Mouse (Mus musculus): ENCODE results near the gene Tex2. TPM values are rescaled to one million over a fixed set of nuclear protein-coding genes. Genes with fewer than 3 reads are reported as not detected.

The Tex2 gene
- polyA plus RNA-seq, 1 experiment from 2014 or later = 11.9 TPM

GRCm38 (mm10) chr11:106591183-106591582 lies 22.0 kb downstream of the Tex2 start:
- Histone ChIP-seq H3K9me3 (replicated peaks; ENCODE audit: control insufficient read depth, low read length) (no peaks in the 10 kb centered on the region), H3K4me3 (ENCODE audit: low read depth, low read length) (no peak overlapping the region), H3K4me2 (ENCODE audit: low read length) (no peak overlapping the region), H3K4me1 (ENCODE audit: control insufficient read depth, insufficient read depth, low read length) (no peaks in the 10 kb centered on the region), H3K27ac (ENCODE audit: low read depth, low read length) (no peak overlapping the region), H3K9ac (ENCODE audit: low read length) (no peak overlapping the region), H3K27me3 (replicated peaks; ENCODE audit: control insufficient read depth, insufficient read depth, low read length) (no peaks in the 10 kb centered on the region), H3K36me3 (ENCODE audit: control insufficient read depth, insufficient read depth, low read length) (no peaks in the 10 kb centered on the region)
- WGBS = 90% methylated on average over 11 of the region's 11 CpGs
- DNase-seq (ENCODE audit: low spot score) = no peak
- ATAC-seq = no peak

GRCm38 (mm10) chr11:106590143-106590542 lies 23.1 kb downstream of the Tex2 start:
- no peaks in the 10 kb centered on the region for H3K4me1 ChIP-seq (ENCODE audit: control insufficient read depth, insufficient read depth, low read length)
- no peak overlapping the region for H3K4me3 ChIP-seq (ENCODE audit: low read depth, low read length)
- DNase-seq (ENCODE audit: low spot score) (no peak), ATAC-seq (no peak)
- no peaks in the 10 kb centered on the region for H3K27me3 ChIP-seq (replicated peaks; ENCODE audit: control insufficient read depth, insufficient read depth, low read length)
- H3K4me2 ChIP-seq (ENCODE audit: low read length) = no peak overlapping the region
- 54% methylated on average over 5 of the region's 5 CpGs for WGBS
- H3K27ac ChIP-seq (ENCODE audit: low read depth, low read length) = no peak overlapping the region
- no peaks in the 10 kb centered on the region for H3K9me3 ChIP-seq (replicated peaks; ENCODE audit: control insufficient read depth, low read length)
- no peaks in the 10 kb centered on the region for H3K36me3 ChIP-seq (ENCODE audit: control insufficient read depth, insufficient read depth, low read length)
- H3K9ac ChIP-seq (ENCODE audit: low read length) = no peak overlapping the region

GRCm38 (mm10) chr11:106588781-106589180 lies 24.4 kb downstream of the Tex2 start:
- ATAC-seq = no peak
- Histone ChIP-seq H3K4me3 (ENCODE audit: low read depth, low read length) (no peak overlapping the region), H3K9me3 (replicated peaks; ENCODE audit: control insufficient read depth, low read length) (no peaks in the 10 kb centered on the region), H3K27ac (ENCODE audit: low read depth, low read length) (no peak overlapping the region), H3K4me1 (ENCODE audit: control insufficient read depth, insufficient read depth, low read length) (no peaks in the 10 kb centered on the region), H3K36me3 (ENCODE audit: control insufficient read depth, insufficient read depth, low read length) (no peaks in the 10 kb centered on the region), H3K4me2 (ENCODE audit: low read length) (no peak overlapping the region), H3K27me3 (replicated peaks; ENCODE audit: control insufficient read depth, insufficient read depth, low read length) (no peaks in the 10 kb centered on the region), H3K9ac (ENCODE audit: low read length) (no peak overlapping the region)
- 65% methylated on average over 8 of the region's 8 CpGs for WGBS
- no peak for DNase-seq (ENCODE audit: low spot score)

- WGBS = 84% methylated on average over 10 of the region's 10 CpGs
- no peak overlapping the region for H3K27ac ChIP-seq (ENCODE audit: low read depth, low read length)
- no peaks in the 10 kb centered on the region for H3K27me3 ChIP-seq (replicated peaks; ENCODE audit: control insufficient read depth, insufficient read depth, low read length)
- no peak overlapping the region for H3K4me3 ChIP-seq (ENCODE audit: low read depth, low read length)
- no peaks in the 10 kb centered on the region for H3K4me1 ChIP-seq (ENCODE audit: control insufficient read depth, insufficient read depth, low read length)
- no peak overlapping the region for H3K4me2 ChIP-seq (ENCODE audit: low read length)
- ATAC-seq (no peak), DNase-seq (ENCODE audit: low spot score) (no peak)
- no peak overlapping the region for H3K9ac ChIP-seq (ENCODE audit: low read length)
- H3K9me3 ChIP-seq (replicated peaks; ENCODE audit: control insufficient read depth, low read length) = no peaks in the 10 kb centered on the region
- H3K36me3 ChIP-seq (ENCODE audit: control insufficient read depth, insufficient read depth, low read length) = no peaks in the 10 kb centered on the region
Measured at GRCm38 (mm10) chr11:106587786-106588519, 25.3 kb downstream of the Tex2 start.

- Histone ChIP-seq H3K4me1 (ENCODE audit: control insufficient read depth, insufficient read depth, low read length) (no peaks in the 10 kb centered on the region), H3K36me3 (ENCODE audit: control insufficient read depth, insufficient read depth, low read length) (no peaks in the 10 kb centered on the region), H3K9ac (ENCODE audit: low read length) (no peak overlapping the region), H3K4me2 (ENCODE audit: low read length) (no peak overlapping the region), H3K27me3 (replicated peaks; ENCODE audit: control insufficient read depth, insufficient read depth, low read length) (no peaks in the 10 kb centered on the region), H3K4me3 (ENCODE audit: low read depth, low read length) (no peak overlapping the region), H3K9me3 (replicated peaks; ENCODE audit: control insufficient read depth, low read length) (no peaks in the 10 kb centered on the region), H3K27ac (ENCODE audit: low read depth, low read length) (no peak overlapping the region)
- DNase-seq (ENCODE audit: low spot score) = no peak
- WGBS = 95% methylated on average over 1 of the region's 1 CpGs
- no peak for ATAC-seq
Measured at GRCm38 (mm10) chr11:106583801-106584200, 29.4 kb downstream of the Tex2 start.

GRCm38 (mm10) chr11:106581357-106581756 lies 31.9 kb downstream of the Tex2 start:
- no peak for DNase-seq (ENCODE audit: low spot score)
- no peaks in the 10 kb centered on the region for H3K9me3 ChIP-seq (replicated peaks; ENCODE audit: control insufficient read depth, low read length)
- no peak for ATAC-seq
- no peaks in the 10 kb centered on the region for H3K27me3 ChIP-seq (replicated peaks; ENCODE audit: control insufficient read depth, insufficient read depth, low read length)
- H3K27ac ChIP-seq (ENCODE audit: low read depth, low read length) = no peak overlapping the region
- no peaks in the 10 kb centered on the region for H3K36me3 ChIP-seq (ENCODE audit: control insufficient read depth, insufficient read depth, low read length)
- no peak overlapping the region for H3K4me3 ChIP-seq (ENCODE audit: low read depth, low read length)
- no peak overlapping the region for H3K9ac ChIP-seq (ENCODE audit: low read length)
- H3K4me2 ChIP-seq (ENCODE audit: low read length) = no peak overlapping the region
- H3K4me1 ChIP-seq (ENCODE audit: control insufficient read depth, insufficient read depth, low read length) = no peaks in the 10 kb centered on the region
- 97% methylated on average over 10 of the region's 10 CpGs for WGBS

GRCm38 (mm10) chr11:106580468-106580867 lies 32.8 kb downstream of the Tex2 start:
- Histone ChIP-seq H3K4me3 (ENCODE audit: low read depth, low read length) (no peak overlapping the region), H3K9me3 (replicated peaks; ENCODE audit: control insufficient read depth, low read length) (no peaks in the 10 kb centered on the region), H3K27ac (ENCODE audit: low read depth, low read length) (no peak overlapping the region), H3K36me3 (ENCODE audit: control insufficient read depth, insufficient read depth, low read length) (no peaks in the 10 kb centered on the region), H3K9ac (ENCODE audit: low read length) (no peak overlapping the region), H3K4me1 (ENCODE audit: control insufficient read depth, insufficient read depth, low read length) (no peaks in the 10 kb centered on the region), H3K4me2 (ENCODE audit: low read length) (no peak overlapping the region), H3K27me3 (replicated peaks; ENCODE audit: control insufficient read depth, insufficient read depth, low read length) (no peaks in the 10 kb centered on the region)
- ATAC-seq = no peak
- 93% methylated on average over 8 of the region's 8 CpGs for WGBS
- DNase-seq (ENCODE audit: low spot score) = no peak

- Histone ChIP-seq H3K4me2 (ENCODE audit: low read length) (no peak overlapping the region), H3K36me3 (ENCODE audit: control insufficient read depth, insufficient read depth, low read length) (no peaks in the 10 kb centered on the region), H3K4me3 (ENCODE audit: low read depth, low read length) (no peak overlapping the region), H3K27me3 (replicated peaks; ENCODE audit: control insufficient read depth, insufficient read depth, low read length) (no peaks in the 10 kb centered on the region), H3K9me3 (replicated peaks; ENCODE audit: control insufficient read depth, low read length) (no peaks in the 10 kb centered on the region), H3K27ac (ENCODE audit: low read depth, low read length) (no peak overlapping the region), H3K9ac (ENCODE audit: low read length) (no peak overlapping the region), H3K4me1 (ENCODE audit: control insufficient read depth, insufficient read depth, low read length) (no peaks in the 10 kb centered on the region)
- 73% methylated on average over 5 of the region's 5 CpGs for WGBS
- ATAC-seq (no peak), DNase-seq (ENCODE audit: low spot score) (no peak)
Measured at GRCm38 (mm10) chr11:106579957-106580356, 33.3 kb downstream of the Tex2 start.

GRCm38 (mm10) chr11:106579146-106579545 lies 34.1 kb downstream of the Tex2 start:
- ATAC-seq (no peak), DNase-seq (ENCODE audit: low spot score) (no peak)
- no peaks in the 10 kb centered on the region for H3K4me1 ChIP-seq (ENCODE audit: control insufficient read depth, insufficient read depth, low read length)
- no peaks in the 10 kb centered on the region for H3K36me3 ChIP-seq (ENCODE audit: control insufficient read depth, insufficient read depth, low read length)
- H3K9me3 ChIP-seq (replicated peaks; ENCODE audit: control insufficient read depth, low read length) = no peaks in the 10 kb centered on the region
- no peak overlapping the region for H3K27ac ChIP-seq (ENCODE audit: low read depth, low read length)
- no peaks in the 10 kb centered on the region for H3K27me3 ChIP-seq (replicated peaks; ENCODE audit: control insufficient read depth, insufficient read depth, low read length)
- WGBS = 90% methylated on average over 2 of the region's 2 CpGs
- H3K9ac ChIP-seq (ENCODE audit: low read length) = no peak overlapping the region
- no peak overlapping the region for H3K4me2 ChIP-seq (ENCODE audit: low read length)
- H3K4me3 ChIP-seq (ENCODE audit: low read depth, low read length) = no peak overlapping the region
